Mouse (Mus musculus) small intestine, adult 2 months (tissue): Measurements from ENCODE around the gene Bcl2l12. TPM values are rescaled to one million over a fixed set of nuclear protein-coding genes. Genes with fewer than 3 reads are reported as not detected.

Source experiments
- H3K27ac ChIP-seq: fragments of 200-500 bp; 2 replicates; pipeline ENCODE4 v1.5.1; 2012; ENCODE audit warnings: low read depth, low read length, control low read depth, inconsistent platforms; ENCODE audit not compliant: insufficient read depth
- H3K27me3 ChIP-seq: fragments of 200-500 bp; 2 replicates; pipeline ENCODE4 v1.6.1; 2012; ENCODE audit warnings: mild to moderate bottlenecking, moderate library complexity, low read length, inconsistent platforms; ENCODE audit not compliant: control insufficient read depth, insufficient read depth
- H3K36me3 ChIP-seq: fragments of 200-500 bp; 2 replicates; pipeline ENCODE4 v1.6.1; 2012; ENCODE audit warnings: mild to moderate bottlenecking, low read length, control low read depth, inconsistent platforms; ENCODE audit not compliant: control insufficient read depth, insufficient read depth
- H3K4me1 ChIP-seq: fragments of 200-500 bp; 2 replicates; pipeline ENCODE4 v1.6.1; 2012; ENCODE audit warnings: low read length, inconsistent platforms, mixed read lengths; ENCODE audit not compliant: control insufficient read depth, insufficient read depth, insufficient read length
- H3K4me3 ChIP-seq: fragments of 200-500 bp; 2 replicates; pipeline ENCODE4 v1.5.1; 2012; ENCODE audit warnings: low read depth, mild to moderate bottlenecking, control low read depth, inconsistent platforms, low read length, moderate library complexity
- CTCF ChIP-seq: fragments of 200-500 bp; IDR thresholded peaks from 2 replicates; pipeline ENCODE4 v1.5.1; 2012; ENCODE audit warnings: low read depth, mild to moderate bottlenecking, control low read depth, inconsistent platforms, low read length, moderate library complexity, mixed read lengths; ENCODE audit not compliant: insufficient replicate concordance, insufficient read length; ENCODE audit errors: extremely low read depth
- POLR2A ChIP-seq: fragments of 200-500 bp; IDR thresholded peaks from 2 replicates; pipeline ENCODE4 v1.6.1; 2012; ENCODE audit warnings: low read depth, mild to moderate bottlenecking, control low read depth, inconsistent platforms, low read length, moderate library complexity
- WGBS: fragments of 180-500 bp; shearing (Covaris S2); methylation state at CpG from one replicate; pipeline ENCODE4 v1.1.7; 2018; 5-methylcytosine and 5-hydroxymethylcytosine counted together
- polyA plus RNA-seq: library from polyadenylated mRNA; depleted of rRNA; stranded (reverse); fragments of >200 nt; gene quantifications from 2 replicates; pipeline ENCODE4 v1.2.3, GENCODE M21; 2012

Bcl2l12 gene
- polyA plus RNA-seq, 1 experiment = 16.3 TPM

GRCm38 (mm10) chr7:44973415-44974130, 24.9 kb downstream of the Bcl2l12 start:
- 47% methylated on average over 14 of the region's 14 CpGs for WGBS
- Histone ChIP-seq H3K27me3 (no peaks in the 10 kb centered on the region), H3K27ac (no peak overlapping the region), H3K36me3 (peaks cover 15% of the 10 kb centered on the region), H3K4me1 (peaks cover 5% of the 10 kb centered on the region), H3K4me3 (peak overlapping the region; percentile 5; the same call in 1 of the 2 replicates)
- no peak for TF ChIP-seq CTCF
- no peak for TF ChIP-seq POLR2A

GRCm38 (mm10) chr7:44971142-44971541, 27.4 kb downstream of the Bcl2l12 start:
- H3K27ac ChIP-seq = no peak overlapping the region
- 45% methylated on average over 7 of the region's 7 CpGs for WGBS

GRCm38 (mm10) chr7:44970231-44970691, 28.3 kb downstream of the Bcl2l12 start:
- TF ChIP-seq CTCF = no peak
- TF ChIP-seq POLR2A = peak; percentile 38; the same call in 1 of the 2 replicates
- Histone ChIP-seq H3K4me3 (peak overlapping the region; percentile 80), H3K36me3 (no peaks in the 10 kb centered on the region), H3K4me1 (peaks cover 5% of the 10 kb centered on the region), H3K27me3 (no peaks in the 10 kb centered on the region), H3K27ac (peak overlapping the region; percentile 24; the same call in 1 of the 2 replicates)
- WGBS = 1% methylated on average over 36 of the region's 36 CpGs

More at GRCm38 (mm10) chr7:44971142-44971541, 27.4 kb downstream of the Bcl2l12 start:
- H3K27me3 ChIP-seq = no peaks in the 10 kb centered on the region
- H3K4me1 ChIP-seq = peaks cover 5% of the 10 kb centered on the region
- no peak overlapping the region for H3K4me3 ChIP-seq
- no peak for TF ChIP-seq POLR2A
- H3K36me3 ChIP-seq = no peaks in the 10 kb centered on the region

- Histone ChIP-seq H3K27ac (no peak overlapping the region), H3K4me1 (peaks cover 13% of the 10 kb centered on the region), H3K36me3 (no peaks in the 10 kb centered on the region), H3K27me3 (no peaks in the 10 kb centered on the region), H3K4me3 (no peak overlapping the region)
- TF ChIP-seq CTCF (no peak), POLR2A (no peak)
- WGBS = 50% methylated on average over 15 of the region's 15 CpGs
Observed at GRCm38 (mm10) chr7:44966638-44967037, 31.9 kb downstream of the Bcl2l12 start.

- Histone ChIP-seq H3K27ac (no peak overlapping the region), H3K4me3 (no peak overlapping the region), H3K4me1 (peaks cover 13% of the 10 kb centered on the region), H3K27me3 (no peaks in the 10 kb centered on the region), H3K36me3 (no peaks in the 10 kb centered on the region)
- TF ChIP-seq POLR2A (no peak), CTCF (no peak)
- WGBS = 57% methylated on average over 7 of the region's 7 CpGs
Observed at GRCm38 (mm10) chr7:44965975-44966374, 32.5 kb downstream of the Bcl2l12 start.

- Histone ChIP-seq H3K4me1 (peaks cover 8% of the 10 kb centered on the region), H3K27ac (no peak overlapping the region), H3K36me3 (no peaks in the 10 kb centered on the region), H3K27me3 (no peaks in the 10 kb centered on the region), H3K4me3 (no peak overlapping the region)
- no peak for TF ChIP-seq CTCF
- no peak for TF ChIP-seq POLR2A
- WGBS = 96% methylated on average over 13 of the region's 13 CpGs
Observed at GRCm38 (mm10) chr7:44964990-44965389, 33.5 kb downstream of the Bcl2l12 start.

GRCm38 (mm10) chr7:44962831-44963230, 35.7 kb downstream of the Bcl2l12 start:
- TF ChIP-seq CTCF (no peak), POLR2A (no peak)
- no peak overlapping the region for H3K4me3 ChIP-seq
- H3K36me3 ChIP-seq = no peaks in the 10 kb centered on the region
- no peaks in the 10 kb centered on the region for H3K27me3 ChIP-seq
- no peak overlapping the region for H3K27ac ChIP-seq
- WGBS = 65% methylated on average over 5 of the region's 5 CpGs
- peaks cover 8% of the 10 kb centered on the region for H3K4me1 ChIP-seq
